Mouse (Mus musculus) heart, postnatal 0 days (tissue): ENCODE measurements at regions not wholly inside any gene's neighbourhood (a gene's known extent, or its start where the extent isn't known, plus 50 kb on each side); places are given as distances from the start of the nearest gene placed in this dataset.

Experiments used
- ATAC-seq: fragments of 200-750 bp; cut with Nextera tagmentation; 2 replicates; pipeline ENCODE4 v1.8.0; 2017; ENCODE audit warnings: low read depth, moderate number of reproducible peaks, moderate library complexity; ENCODE audit not compliant: insufficient read depth
- DNase-seq: peaks from one replicate; pipeline ENCODE4 v3.0.0-alpha.2; 2016; ENCODE audit warnings: low spot score
- H3K27ac ChIP-seq: fragments of 300-500 bp; sonication (generic); 2 replicates; pipeline ENCODE4 v1.5.1; 2014; ENCODE audit warnings: low read depth, mild to moderate bottlenecking
- H3K27me3 ChIP-seq: fragments of 300-500 bp; sonication (generic); 2 replicates; pipeline ENCODE4 v1.6.1; 2014; ENCODE audit warnings: low read length, mixed read lengths; ENCODE audit not compliant: control insufficient read depth, insufficient read depth
- H3K36me3 ChIP-seq: fragments of 300-500 bp; sonication (generic); replicated peaks from 2 replicates; pipeline ENCODE4 v1.6.1; 2014; ENCODE audit warnings: low read length, mixed read lengths; ENCODE audit not compliant: control insufficient read depth, insufficient read depth
- H3K4me1 ChIP-seq: fragments of 300-500 bp; sonication (generic); 2 replicates; pipeline ENCODE4 v1.6.1; 2014; ENCODE audit warnings: antibody characterized with exemption; ENCODE audit not compliant: control insufficient read depth, insufficient read depth
- H3K4me2 ChIP-seq: fragments of 300-500 bp; sonication (generic); 2 replicates; pipeline ENCODE4 v1.6.1; 2014; ENCODE audit warnings: low read depth, mild to moderate bottlenecking, low read length, moderate library complexity
- H3K4me3 ChIP-seq: fragments of 300-500 bp; sonication (generic); 2 replicates; pipeline ENCODE4 v1.5.1; 2014; ENCODE audit warnings: low read depth, low read length
- H3K9ac ChIP-seq: fragments of 300-500 bp; sonication (generic); replicated peaks from 2 replicates; pipeline ENCODE4 v1.6.1; 2014; ENCODE audit warnings: low read depth, low read length, mixed read lengths
- H3K9me3 ChIP-seq: fragments of 300-500 bp; sonication (generic); replicated peaks from 2 replicates; pipeline ENCODE4 v1.6.1; 2016; ENCODE audit warnings: low read length; ENCODE audit not compliant: control insufficient read depth
- CTCF ChIP-seq: IDR thresholded peaks from 2 replicates; pipeline ENCODE4 v1.5.1; 2016; ENCODE audit warnings: antibody characterized with exemption, control low read depth, low read depth
- EP300 ChIP-seq: IDR thresholded peaks from 2 replicates; pipeline ENCODE4 v1.6.1; 2016; ENCODE audit warnings: antibody characterized with exemption, low read depth
- WGBS: fragments of 180-500 bp; shearing (Covaris S2); extraction: QIAGEN DNeasy Blood & Tissue Kit; methylation state at CpG from one replicate; pipeline ENCODE4 v1.1.7; 2014; 5-methylcytosine and 5-hydroxymethylcytosine counted together

GRCm38 (mm10) chr13:37509352-37509851, 164.4 kb downstream of the Ly86 start:
- Histone ChIP-seq H3K4me1 (peaks cover 36% of the 10 kb centered on the region), H3K27me3 (no peaks in the 10 kb centered on the region), H3K4me2 (peak overlapping the region; percentile 14), H3K27ac (peak overlapping the region; percentile 71), H3K9ac (no peak overlapping the region), H3K4me3 (no peak overlapping the region), H3K9me3 (no peaks in the 10 kb centered on the region), H3K36me3 (no peaks in the 10 kb centered on the region)
- TF ChIP-seq CTCF: no peak
- peak; percentile 64; the same call in 1 of the 2 replicates for TF ChIP-seq EP300
- ATAC-seq (peak; percentile 47), DNase-seq (peak; percentile 79)
- 8% methylated on average over 11 of the region's 12 CpGs for WGBS

GRCm38 (mm10) chr13:37510511-37510910, 165.5 kb downstream of the Ly86 start:
- no peak for DNase-seq
- TF ChIP-seq EP300 (no peak), CTCF (no peak)
- no peak for ATAC-seq
- Histone ChIP-seq H3K9me3 (no peaks in the 10 kb centered on the region), H3K36me3 (no peaks in the 10 kb centered on the region), H3K9ac (no peak overlapping the region), H3K4me1 (peaks cover 32% of the 10 kb centered on the region), H3K27me3 (no peaks in the 10 kb centered on the region), H3K4me2 (no peak overlapping the region), H3K27ac (peak overlapping the region; percentile 71), H3K4me3 (no peak overlapping the region)
- 74% methylated on average over 6 of the region's 6 CpGs for WGBS

GRCm38 (mm10) chr13:37511006-37511405, 166.0 kb downstream of the Ly86 start:
- Histone ChIP-seq H3K4me3 (no peak overlapping the region), H3K4me2 (no peak overlapping the region), H3K27me3 (no peaks in the 10 kb centered on the region), H3K9me3 (no peaks in the 10 kb centered on the region), H3K4me1 (peaks cover 27% of the 10 kb centered on the region), H3K27ac (no peak overlapping the region), H3K9ac (no peak overlapping the region), H3K36me3 (no peaks in the 10 kb centered on the region)
- ATAC-seq (no peak), DNase-seq (no peak)
- TF ChIP-seq EP300 (no peak), CTCF (no peak)
- 72% methylated on average over 6 of the region's 6 CpGs for WGBS

GRCm38 (mm10) chr13:37511406-37511805, 166.4 kb downstream of the Ly86 start:
- WGBS: 82% methylated on average over 4 of the region's 4 CpGs
- Histone ChIP-seq H3K9me3 (no peaks in the 10 kb centered on the region), H3K4me2 (no peak overlapping the region), H3K9ac (no peak overlapping the region), H3K27me3 (no peaks in the 10 kb centered on the region), H3K4me3 (no peak overlapping the region), H3K4me1 (peaks cover 26% of the 10 kb centered on the region), H3K36me3 (no peaks in the 10 kb centered on the region), H3K27ac (no peak overlapping the region)
- no peak for TF ChIP-seq EP300
- no peak for TF ChIP-seq CTCF
- no peak for DNase-seq
- ATAC-seq: no peak

- 67% methylated on average over 3 of the region's 3 CpGs for WGBS
- Histone ChIP-seq H3K27me3 (no peaks in the 10 kb centered on the region), H3K4me3 (no peak overlapping the region), H3K36me3 (no peaks in the 10 kb centered on the region), H3K4me2 (no peak overlapping the region), H3K27ac (no peak overlapping the region), H3K9ac (no peak overlapping the region), H3K9me3 (no peaks in the 10 kb centered on the region), H3K4me1 (peaks cover 17% of the 10 kb centered on the region)
- ATAC-seq: no peak
- no peak for DNase-seq
- TF ChIP-seq CTCF: no peak
- TF ChIP-seq EP300: no peak
These were observed 167.8 kb downstream of the Ly86 start for GRCm38 (mm10) chr13:37512781-37513180.

- Histone ChIP-seq H3K9ac (no peak overlapping the region), H3K27me3 (no peaks in the 10 kb centered on the region), H3K36me3 (no peaks in the 10 kb centered on the region), H3K4me1 (peaks cover 15% of the 10 kb centered on the region), H3K9me3 (no peaks in the 10 kb centered on the region), H3K27ac (peak overlapping the region; percentile 80), H3K4me2 (no peak overlapping the region), H3K4me3 (no peak overlapping the region)
- DNase-seq: no peak
- ATAC-seq: no peak
- 32% methylated on average over 2 of the region's 2 CpGs for WGBS
- TF ChIP-seq CTCF (no peak), EP300 (no peak)
These were observed 168.3 kb downstream of the Ly86 start for GRCm38 (mm10) chr13:37513206-37513904.
